Mouse (Mus musculus) MEL-GATA-1-ER (cell line): ENCODE measurements around the gene Erg28.

ENCODE experiments used
- DNase-seq: peaks from one replicate; pipeline ENCODE4 v3.0.0-alpha.2; 2012; ENCODE audit warnings: low read depth; ENCODE audit errors: extremely low read depth

Gene Erg28

GRCm38 (mm10) chr12:85813599-85813998 lies 10.8 kb downstream of the Erg28 start:
- no peak for DNase-seq

GRCm38 (mm10) chr12:85811676-85812075 lies 12.7 kb downstream of the Erg28 start:
- DNase-seq, result no peak

- DNase-seq, result no peak
Measured at GRCm38 (mm10) chr12:85810959-85811358, 13.4 kb downstream of the Erg28 start.

- no peak for DNase-seq
Measured at GRCm38 (mm10) chr12:85809726-85810125, 14.6 kb downstream of the Erg28 start.

- DNase-seq, result no peak
Measured at GRCm38 (mm10) chr12:85800031-85800430, 24.3 kb downstream of the Erg28 start.

- DNase-seq, result no peak
Measured at GRCm38 (mm10) chr12:85795551-85795950, 28.8 kb downstream of the Erg28 start.

GRCm38 (mm10) chr12:85794094-85794493 lies 30.3 kb downstream of the Erg28 start:
- no peak for DNase-seq

GRCm38 (mm10) chr12:85792821-85793346 lies 31.5 kb downstream of the Erg28 start:
- no peak for DNase-seq

GRCm38 (mm10) chr12:85792158-85792557 lies 32.2 kb downstream of the Erg28 start:
- no peak for DNase-seq

- DNase-seq, result no peak
Measured at GRCm38 (mm10) chr12:85784916-85785815, 39.2 kb downstream of the Erg28 start.

GRCm38 (mm10) chr12:85781606-85782005 lies 42.7 kb downstream of the Erg28 start:
- DNase-seq, result no peak

GRCm38 (mm10) chr12:85779707-85780106 lies 44.6 kb downstream of the Erg28 start:
- no peak for DNase-seq

GRCm38 (mm10) chr12:85778962-85779361 lies 45.4 kb downstream of the Erg28 start:
- DNase-seq, result no peak

- no peak for DNase-seq
Measured at GRCm38 (mm10) chr12:85771356-85771755, 53.0 kb downstream of the Erg28 start.

GRCm38 (mm10) chr12:85767750-85768149 lies 56.6 kb downstream of the Erg28 start:
- no peak for DNase-seq

GRCm38 (mm10) chr12:85766287-85766686 lies 58.1 kb downstream of the Erg28 start:
- DNase-seq, result no peak
